Mouse (Mus musculus) layer of hippocampus, adult 9-10 months (tissue): ENCODE measurements around the gene Msantd2.

Source experiments
- DNase-seq: peaks from one replicate; pipeline ENCODE4 v3.0.0; 2022; ENCODE audit warnings: low spot score

Msantd2 gene

GRCm38 (mm10) chr9:37541851-37542642 is 52.9 kb downstream of the Msantd2 start:
- no peak for DNase-seq

- DNase-seq, result no peak
Measured at GRCm38 (mm10) chr9:37543869-37544440, 54.8 kb downstream of the Msantd2 start.

GRCm38 (mm10) chr9:37544447-37545165 is 55.5 kb downstream of the Msantd2 start:
- DNase-seq, result no peak

- no peak for DNase-seq
Measured at GRCm38 (mm10) chr9:37545166-37545610, 56.1 kb downstream of the Msantd2 start.

GRCm38 (mm10) chr9:37545847-37546452 is 56.8 kb downstream of the Msantd2 start:
- no peak for DNase-seq

- DNase-seq, result no peak
Measured at GRCm38 (mm10) chr9:37546889-37547288, 57.8 kb downstream of the Msantd2 start.

- DNase-seq, result no peak
Measured at GRCm38 (mm10) chr9:37550435-37550834, 61.3 kb downstream of the Msantd2 start.

GRCm38 (mm10) chr9:37551751-37552531 is 62.8 kb downstream of the Msantd2 start:
- no peak for DNase-seq

- DNase-seq, result no peak
Measured at GRCm38 (mm10) chr9:37552536-37553293, 63.6 kb downstream of the Msantd2 start, which contains the start of gene Nrgn. TSS of gene Nrgn (minus strand) at chr9:37552904.

- DNase-seq, result no peak
Measured at GRCm38 (mm10) chr9:37554279-37554678, 65.2 kb downstream of the Msantd2 start.

- no peak for DNase-seq
Measured at GRCm38 (mm10) chr9:37554838-37555748, 66.0 kb downstream of the Msantd2 start, which contains the start of gene Siae. TSS of gene Siae (plus strand) at chr9:37555698.

- DNase-seq, result no peak
Measured at GRCm38 (mm10) chr9:37556366-37556765, 67.2 kb downstream of the Msantd2 start.

GRCm38 (mm10) chr9:37560617-37561016 is 71.5 kb downstream of the Msantd2 start:
- no peak for DNase-seq

- DNase-seq, result no peak
Measured at GRCm38 (mm10) chr9:37563805-37564204, 74.7 kb downstream of the Msantd2 start.

GRCm38 (mm10) chr9:37567019-37567418 is 77.9 kb downstream of the Msantd2 start:
- no peak for DNase-seq

- DNase-seq, result no peak
Measured at GRCm38 (mm10) chr9:37567454-37567853, 78.3 kb downstream of the Msantd2 start.

- DNase-seq, result no peak
Measured at GRCm38 (mm10) chr9:37567892-37568604, 78.9 kb downstream of the Msantd2 start.

- DNase-seq, result no peak
Measured at GRCm38 (mm10) chr9:37568605-37569214, 79.6 kb downstream of the Msantd2 start.
